Mouse (Mus musculus): ENCODE results near the gene Endou. TPM values are rescaled to one million over a fixed set of nuclear protein-coding genes. Genes with fewer than 3 reads are reported as not detected.

Gene Endou
- polyA plus RNA-seq, 1 experiment from 2014 or later, result 2.8 TPM

GRCm38 (mm10) chr15:97752491-97752890 is 21.4 kb upstream of the Endou start:
- no peak overlapping the region for H3K4me3 ChIP-seq
- peaks cover 41% of the 10 kb centered on the region for H3K4me1 ChIP-seq
- H3K4me2 ChIP-seq, result no peak overlapping the region
- 95% methylated on average over 5 of the region's 5 CpGs for WGBS
- H3K9me3 ChIP-seq, result no peaks in the 10 kb centered on the region
- H3K27ac ChIP-seq, result no peak overlapping the region
- no peaks in the 10 kb centered on the region for H3K36me3 ChIP-seq
- H3K27me3 ChIP-seq, result no peaks in the 10 kb centered on the region; the same call in 1 of the 2 replicates
- ATAC-seq (ENCODE audit: insufficient number of reproducible peaks, insufficient read depth, low FRiP score, low TSS enrichment, low read depth), result no peak
- no peak overlapping the region for H3K9ac ChIP-seq

GRCm38 (mm10) chr15:97751676-97752075 is 20.5 kb upstream of the Endou start:
- H3K36me3 ChIP-seq, result 0 out of 2 replicates have a peak, but pooled peaks cover 5% of the 10 kb centered on the region
- 74% methylated on average over 2 of the region's 2 CpGs for WGBS
- H3K27me3 ChIP-seq, result no peaks in the 10 kb centered on the region; the same call in 1 of the 2 replicates
- no peak for ATAC-seq (ENCODE audit: insufficient number of reproducible peaks, insufficient read depth, low FRiP score, low TSS enrichment, low read depth)
- no peak overlapping the region for H3K4me3 ChIP-seq
- H3K9me3 ChIP-seq, result no peaks in the 10 kb centered on the region
- H3K4me1 ChIP-seq, result peaks cover 41% of the 10 kb centered on the region
- H3K27ac ChIP-seq, result no peak overlapping the region
- H3K9ac ChIP-seq, result no peak overlapping the region
- H3K4me2 ChIP-seq, result no peak overlapping the region

GRCm38 (mm10) chr15:97750697-97751096 is 19.6 kb upstream of the Endou start:
- ATAC-seq (ENCODE audit: insufficient number of reproducible peaks, insufficient read depth, low FRiP score, low TSS enrichment, low read depth), result peak; percentile 69
- 17% methylated on average over 12 of the region's 12 CpGs for WGBS
- 0 out of 2 replicates have a peak overlapping the region, but pooled peaks have one; percentile 21 for H3K9ac ChIP-seq

GRCm38 (mm10) chr15:97749841-97750240 is 18.7 kb upstream of the Endou start:
- no peaks in the 10 kb centered on the region for H3K9me3 ChIP-seq
- WGBS, result 86% methylated on average over 13 of the region's 13 CpGs
- H3K27ac ChIP-seq, result peak overlapping the region; percentile 73

More at GRCm38 (mm10) chr15:97750697-97751096, 19.6 kb upstream of the Endou start:
- H3K4me1 ChIP-seq, result peaks cover 37% of the 10 kb centered on the region
- 0 out of 2 replicates have a peak, but pooled peaks cover 5% of the 10 kb centered on the region for H3K36me3 ChIP-seq
- H3K9me3 ChIP-seq, result no peaks in the 10 kb centered on the region
- H3K4me2 ChIP-seq, result peak overlapping the region; percentile 9; the same call in 1 of the 2 replicates
- H3K27me3 ChIP-seq, result no peaks in the 10 kb centered on the region
- no peak overlapping the region for H3K4me3 ChIP-seq
- peak overlapping the region; percentile 73 for H3K27ac ChIP-seq

GRCm38 (mm10) chr15:97749397-97749796 is 18.3 kb upstream of the Endou start:
- Histone ChIP-seq H3K27me3 (no peaks in the 10 kb centered on the region), H3K27ac (no peak overlapping the region), H3K4me2 (no peak overlapping the region), H3K9me3 (no peaks in the 10 kb centered on the region), H3K36me3 (0 out of 2 replicates have a peak, but pooled peaks cover 5% of the 10 kb centered on the region), H3K4me3 (no peak overlapping the region), H3K4me1 (peaks cover 34% of the 10 kb centered on the region), H3K9ac (no peak overlapping the region)
- no peak for ATAC-seq (ENCODE audit: insufficient number of reproducible peaks, insufficient read depth, low FRiP score, low TSS enrichment, low read depth)
- WGBS, result 89% methylated on average over 9 of the region's 9 CpGs

More at GRCm38 (mm10) chr15:97749841-97750240, 18.7 kb upstream of the Endou start:
- no peak for ATAC-seq (ENCODE audit: insufficient number of reproducible peaks, insufficient read depth, low FRiP score, low TSS enrichment, low read depth)
- 0 out of 2 replicates have a peak, but pooled peaks cover 5% of the 10 kb centered on the region for H3K36me3 ChIP-seq
- peaks cover 36% of the 10 kb centered on the region for H3K4me1 ChIP-seq
- no peak overlapping the region for H3K4me3 ChIP-seq
- no peak overlapping the region for H3K9ac ChIP-seq
- H3K27me3 ChIP-seq, result no peaks in the 10 kb centered on the region
- no peak overlapping the region for H3K4me2 ChIP-seq

GRCm38 (mm10) chr15:97748964-97749363 is 17.8 kb upstream of the Endou start:
- H3K4me1 ChIP-seq, result peaks cover 30% of the 10 kb centered on the region
- no peak overlapping the region for H3K9ac ChIP-seq
- H3K36me3 ChIP-seq, result 0 out of 2 replicates have a peak, but pooled peaks cover 5% of the 10 kb centered on the region
- H3K9me3 ChIP-seq, result no peaks in the 10 kb centered on the region
- no peak for ATAC-seq (ENCODE audit: insufficient number of reproducible peaks, insufficient read depth, low FRiP score, low TSS enrichment, low read depth)
- WGBS, result 90% methylated on average over 4 of the region's 4 CpGs
- H3K4me3 ChIP-seq, result no peak overlapping the region
- H3K4me2 ChIP-seq, result no peak overlapping the region
- no peaks in the 10 kb centered on the region for H3K27me3 ChIP-seq
- no peak overlapping the region for H3K27ac ChIP-seq

GRCm38 (mm10) chr15:97748309-97748708 is 17.2 kb upstream of the Endou start:
- Histone ChIP-seq H3K27ac (no peak overlapping the region), H3K4me3 (no peak overlapping the region), H3K4me2 (no peak overlapping the region), H3K4me1 (peaks cover 27% of the 10 kb centered on the region), H3K27me3 (no peaks in the 10 kb centered on the region), H3K9me3 (no peaks in the 10 kb centered on the region), H3K36me3 (0 out of 2 replicates have a peak, but pooled peaks cover 5% of the 10 kb centered on the region), H3K9ac (no peak overlapping the region)
- no peak for ATAC-seq (ENCODE audit: insufficient number of reproducible peaks, insufficient read depth, low FRiP score, low TSS enrichment, low read depth)
- 59% methylated on average over 10 of the region's 10 CpGs for WGBS

GRCm38 (mm10) chr15:97747486-97747885 is 16.3 kb upstream of the Endou start:
- H3K27ac ChIP-seq, result no peak overlapping the region
- 0 out of 2 replicates have a peak, but pooled peaks cover 5% of the 10 kb centered on the region for H3K36me3 ChIP-seq
- WGBS, result 86% methylated on average over 4 of the region's 4 CpGs
- H3K27me3 ChIP-seq, result no peaks in the 10 kb centered on the region
- no peak overlapping the region for H3K4me2 ChIP-seq
- H3K9me3 ChIP-seq, result no peaks in the 10 kb centered on the region
- H3K4me3 ChIP-seq, result no peak overlapping the region
- ATAC-seq (ENCODE audit: insufficient number of reproducible peaks, insufficient read depth, low FRiP score, low TSS enrichment, low read depth), result no peak
- peaks cover 27% of the 10 kb centered on the region for H3K4me1 ChIP-seq
- H3K9ac ChIP-seq, result no peak overlapping the region

- ATAC-seq (ENCODE audit: insufficient number of reproducible peaks, insufficient read depth, low FRiP score, low TSS enrichment, low read depth), result no peak
- 93% methylated on average over 24 of the region's 24 CpGs for WGBS
- H3K4me2 ChIP-seq, result no peak overlapping the region
- H3K9ac ChIP-seq, result no peak overlapping the region
- no peaks in the 10 kb centered on the region for H3K27me3 ChIP-seq
- peaks cover 27% of the 10 kb centered on the region for H3K4me1 ChIP-seq
- H3K9me3 ChIP-seq, result no peaks in the 10 kb centered on the region
- 0 out of 2 replicates have a peak, but pooled peaks cover 5% of the 10 kb centered on the region for H3K36me3 ChIP-seq
- no peak overlapping the region for H3K27ac ChIP-seq
- no peak overlapping the region for H3K4me3 ChIP-seq
These were observed 15.6 kb upstream of the Endou start for GRCm38 (mm10) chr15:97746748-97747147.

GRCm38 (mm10) chr15:97746278-97746677 is 15.1 kb upstream of the Endou start:
- ATAC-seq (ENCODE audit: insufficient number of reproducible peaks, insufficient read depth, low FRiP score, low TSS enrichment, low read depth), result no peak
- H3K4me2 ChIP-seq, result no peak overlapping the region
- H3K27ac ChIP-seq, result no peak overlapping the region
- 90% methylated on average over 10 of the region's 10 CpGs for WGBS
- H3K36me3 ChIP-seq, result 0 out of 2 replicates have a peak, but pooled peaks cover 5% of the 10 kb centered on the region
- no peak overlapping the region for H3K4me3 ChIP-seq
- no peak overlapping the region for H3K9ac ChIP-seq
- no peaks in the 10 kb centered on the region for H3K9me3 ChIP-seq
- no peaks in the 10 kb centered on the region for H3K27me3 ChIP-seq
- H3K4me1 ChIP-seq, result peaks cover 27% of the 10 kb centered on the region

GRCm38 (mm10) chr15:97745331-97745730 is 14.2 kb upstream of the Endou start:
- Histone ChIP-seq H3K9ac (no peak overlapping the region), H3K9me3 (no peaks in the 10 kb centered on the region), H3K4me1 (peaks cover 19% of the 10 kb centered on the region), H3K4me2 (no peak overlapping the region), H3K27me3 (no peaks in the 10 kb centered on the region), H3K4me3 (no peak overlapping the region), H3K36me3 (0 out of 2 replicates have a peak, but pooled peaks cover 5% of the 10 kb centered on the region), H3K27ac (no peak overlapping the region; the same call in 1 of the 2 replicates)
- WGBS, result 76% methylated on average over 10 of the region's 10 CpGs
- ATAC-seq (ENCODE audit: insufficient number of reproducible peaks, insufficient read depth, low FRiP score, low TSS enrichment, low read depth), result no peak

GRCm38 (mm10) chr15:97744930-97745329 is 13.8 kb upstream of the Endou start:
- Histone ChIP-seq H3K9ac (no peak overlapping the region), H3K4me2 (no peak overlapping the region), H3K36me3 (0 out of 2 replicates have a peak, but pooled peaks cover 5% of the 10 kb centered on the region), H3K27ac (no peak overlapping the region; the same call in 1 of the 2 replicates), H3K4me3 (no peak overlapping the region), H3K9me3 (no peaks in the 10 kb centered on the region), H3K27me3 (no peaks in the 10 kb centered on the region), H3K4me1 (peaks cover 15% of the 10 kb centered on the region)
- WGBS, result 68% methylated on average over 10 of the region's 10 CpGs
- ATAC-seq (ENCODE audit: insufficient number of reproducible peaks, insufficient read depth, low FRiP score, low TSS enrichment, low read depth), result no peak

Measured in embryonic facial prominence, embryonic 13.5 days (tissue).